Comparison of ENCODE assay signal across 8 mouse cellular contexts in genomic region chr10:4712061-4712908, GRCm38 (mm10).
A peak's percentile ranks its signal among the peaks of the same experiment; 100 is the strongest.
DNase-seq lines count a peak whose midpoint lies in the region; ATAC-seq and TF ChIP-seq lines count a peak whose summit lies in the region.

No protein-coding gene starts in this region.

- DNase-seq in left cerebral cortex, postnatal 4 days = peak; percentile 18
- no peak for DNase-seq in left cerebral cortex, adult 11 months (ENCODE audit: low spot score)
- peak; percentile 43 for DNase-seq in brain, embryonic 14.5 days (ENCODE audit: low read depth)
- peak; percentile 35 for DNase-seq in kidney, postnatal 10 days
- DNase-seq in midbrain, embryonic 14.5 days = peak; percentile 61
- DNase-seq in testis, postnatal 10 days (ENCODE audit: low spot score) = peak; percentile 56
- no peak for DNase-seq in c-Kit-positive CD71-positive TER-119-positive erythroid progenitor cells, embryonic 14.5 days (ENCODE audit: low spot score)

- H3K4me1 ChIP-seq in forebrain, embryonic 15.5 days = peaks cover 21% of the 10 kb centered on the region
- H3K4me1 ChIP-seq in midbrain, embryonic 14.5 days (ENCODE audit: control insufficient read depth, insufficient read depth, low read length) = peaks cover 3% of the 10 kb centered on the region; the same call in 1 of the 2 replicates

- no peak for TF ChIP-seq CTCF in brain, embryonic 14.5 days (IDR thresholded peaks at IDR 0.05; ENCODE audit: borderline replicate concordance, extremely low read depth, insufficient read depth, insufficient read length)

- H3K36me3 ChIP-seq in forebrain, embryonic 15.5 days = no peaks in the 10 kb centered on the region
- H3K36me3 ChIP-seq in midbrain, embryonic 14.5 days (ENCODE audit: control insufficient read depth, insufficient read depth, low read length) = no peaks in the 10 kb centered on the region

- peaks cover 32% of the 10 kb centered on the region for H3K27me3 ChIP-seq in forebrain, embryonic 15.5 days
- peaks cover 39% of the 10 kb centered on the region for H3K27me3 ChIP-seq in midbrain, embryonic 14.5 days (ENCODE audit: control insufficient read depth, insufficient read depth, low read length)

- H3K27ac ChIP-seq in forebrain, embryonic 15.5 days (replicated peaks) = no peak overlapping the region
- no peak overlapping the region for H3K27ac ChIP-seq in midbrain, embryonic 14.5 days (replicated peaks; ENCODE audit: low read depth, low read length)

- no peaks in the 10 kb centered on the region for H3K9me3 ChIP-seq in forebrain, embryonic 15.5 days
- H3K9me3 ChIP-seq in midbrain, embryonic 14.5 days (ENCODE audit: control insufficient read depth, low read length) = no peaks in the 10 kb centered on the region

- H3K4me2 ChIP-seq in forebrain, embryonic 15.5 days (replicated peaks) = peak overlapping the region; percentile 97
- H3K4me2 ChIP-seq in midbrain, embryonic 14.5 days (ENCODE audit: low read length) = peak overlapping the region; percentile 97

- H3K9ac ChIP-seq in forebrain, embryonic 15.5 days (replicated peaks) = peak overlapping the region; percentile 55
- peak overlapping the region; percentile 68 for H3K9ac ChIP-seq in midbrain, embryonic 14.5 days (replicated peaks; ENCODE audit: low read length)

- intact Hi-C loops in left cerebral cortex, postnatal 4 days (cut with DNase I) = no loop called here

- peak overlapping the region; percentile 52 for H3K4me3 ChIP-seq in forebrain, embryonic 15.5 days
- peak overlapping the region; percentile 60 for H3K4me3 ChIP-seq in midbrain, embryonic 14.5 days (replicated peaks; ENCODE audit: low read depth, low read length)

- under 1% methylated on average over 68 of the region's 68 CpGs for WGBS in forebrain, embryonic 15.5 days
- under 1% methylated on average over 63 of the region's 68 CpGs for WGBS in midbrain, embryonic 14.5 days

- ATAC-seq in forebrain, embryonic 15.5 days (replicated peaks) = peak; percentile 76
- ATAC-seq in midbrain, embryonic 14.5 days (ENCODE audit: low FRiP score, low TSS enrichment) = peak; percentile 66

- TF ChIP-seq POLR2A in brain, embryonic 14.5 days (IDR thresholded peaks at IDR 0.05; ENCODE audit: borderline replicate concordance, extremely low read depth, insufficient read depth, insufficient read length, poor library complexity, severe bottlenecking) = no peak

Comparison
In these comparisons a context has a peak if more than half of its experiments do, and no peak if none do; other contexts are left out.
1. DNase-seq: peak in left cerebral cortex, postnatal 4 days (single experiment), brain, embryonic 14.5 days (single experiment), kidney, postnatal 10 days (single experiment), midbrain, embryonic 14.5 days (single experiment) and testis, postnatal 10 days (single experiment); none in left cerebral cortex, adult 11 months (single experiment) and c-Kit-positive CD71-positive TER-119-positive erythroid progenitor cells, embryonic 14.5 days (single experiment).